Mouse (Mus musculus) thymus, adult 2 months (tissue): Measurements from ENCODE around the gene Anp32a.

ENCODE experiments used
- CTCF ChIP-seq: fragments of 200-500 bp; IDR thresholded peaks from 2 replicates; pipeline ENCODE4 v1.5.1; 2012; ENCODE audit warnings: mild to moderate bottlenecking, control low read depth, low read length, moderate library complexity, borderline replicate concordance; ENCODE audit not compliant: control insufficient read depth, poor library complexity, insufficient read depth; ENCODE audit errors: extremely low read depth
- POLR2A ChIP-seq: fragments of 200-500 bp; IDR thresholded peaks from 2 replicates; pipeline ENCODE4 v1.6.1; 2012; ENCODE audit warnings: mild to moderate bottlenecking, low read length, control low read depth, moderate library complexity; ENCODE audit not compliant: control insufficient read depth, poor library complexity, insufficient read depth; ENCODE audit errors: extremely low read depth

DNA sequence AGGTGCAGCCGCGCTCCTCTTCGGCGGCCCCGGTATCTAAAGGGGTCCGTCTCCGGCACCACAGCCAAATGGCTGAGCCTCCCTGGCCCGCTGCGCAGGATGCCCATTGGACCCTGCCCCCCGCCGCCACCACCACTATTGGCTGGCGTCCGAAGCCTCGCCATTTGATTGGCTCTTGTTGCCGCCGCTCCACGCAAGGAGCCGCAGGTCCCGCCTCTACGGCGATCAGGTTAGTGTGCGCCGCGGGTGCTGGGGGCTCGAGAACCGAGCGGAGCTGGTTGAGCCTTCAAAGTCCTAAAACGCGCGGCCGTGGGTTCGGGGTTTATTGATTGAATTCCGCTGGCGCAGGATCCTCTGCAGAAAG, at the start of gene Anp32a:
- 0 out of 2 replicates have a peak, but pooled peaks have one; percentile 49 for TF ChIP-seq CTCF
- peak; percentile 85 for TF ChIP-seq POLR2A
